Mouse (Mus musculus): ENCODE measurements around the gene Trpc4ap.

Gene Trpc4ap

DNA sequence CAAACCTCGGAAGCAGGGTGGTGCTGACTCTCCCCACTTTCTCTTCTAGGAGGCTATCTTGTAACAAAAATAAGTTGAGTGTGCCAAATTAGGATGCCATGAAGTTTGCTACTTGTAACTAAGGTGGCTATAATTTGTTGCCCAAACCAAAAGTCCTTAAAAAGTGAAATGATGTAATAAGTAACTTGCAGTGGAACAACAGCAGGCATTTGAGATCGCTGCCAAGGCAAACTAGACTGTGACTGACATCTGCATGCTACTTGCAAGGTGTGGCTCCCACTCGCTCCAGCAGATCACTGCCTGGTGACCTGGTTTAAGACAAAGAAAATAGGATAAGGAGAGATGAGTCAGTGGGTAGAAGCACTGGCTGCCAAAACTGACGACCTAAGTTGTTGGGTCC is 952 bp upstream of the Trpc4ap start:
- DNase-seq (ENCODE audit: low spot score in 2 of 2) = no peak

- no peak for DNase-seq (ENCODE audit: low spot score in 2 of 2)
Measured at GRCm38 (mm10) chr2:155691336-155691722, 855 bp downstream of the Trpc4ap start.

DNA sequence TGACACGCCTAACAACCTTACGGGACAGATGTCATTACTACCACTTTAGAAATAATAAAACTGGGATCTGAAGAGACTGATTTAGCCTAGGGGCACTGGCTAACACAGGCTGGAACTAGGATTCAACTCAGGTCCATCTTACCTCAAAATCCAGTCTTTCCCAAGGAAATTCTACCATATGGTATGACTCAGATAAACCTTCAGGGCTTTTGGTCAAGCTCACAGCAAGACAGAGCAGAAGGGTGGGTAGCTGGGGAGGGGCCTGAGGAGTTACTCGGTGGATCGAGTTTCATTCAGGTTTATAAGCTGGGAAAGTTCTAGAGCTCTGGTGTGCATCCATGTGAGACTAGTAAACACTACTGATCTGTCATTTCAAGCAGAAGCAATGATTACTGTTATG is 3.0 kb downstream of the Trpc4ap start:
- no peak for DNase-seq (ENCODE audit: low spot score in 2 of 2)

GRCm38 (mm10) chr2:155687746-155688145 is 4.4 kb downstream of the Trpc4ap start:
- DNase-seq (ENCODE audit: low spot score in 2 of 2) = no peak

DNA sequence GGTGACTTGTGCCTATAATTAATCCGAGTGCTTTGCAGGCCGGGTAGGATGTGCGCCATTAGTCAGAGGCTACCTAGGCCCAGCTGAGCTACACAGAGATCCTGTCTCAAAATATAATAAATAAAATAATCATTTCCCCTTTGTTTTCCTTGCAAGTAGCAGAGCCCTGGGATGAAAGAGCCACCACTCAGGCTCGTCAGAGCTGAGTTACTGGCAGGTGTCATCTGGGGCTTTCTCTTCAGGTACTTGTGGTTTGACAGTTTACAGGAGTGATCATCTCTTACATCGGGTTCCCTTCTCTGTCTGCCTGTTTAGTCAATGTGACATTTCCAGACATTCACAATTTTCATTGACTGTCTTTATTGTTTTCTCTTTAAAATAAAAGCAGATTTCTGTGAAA is 5.6 kb downstream of the Trpc4ap start:
- no peak for DNase-seq (ENCODE audit: low spot score in 2 of 2)

DNA sequence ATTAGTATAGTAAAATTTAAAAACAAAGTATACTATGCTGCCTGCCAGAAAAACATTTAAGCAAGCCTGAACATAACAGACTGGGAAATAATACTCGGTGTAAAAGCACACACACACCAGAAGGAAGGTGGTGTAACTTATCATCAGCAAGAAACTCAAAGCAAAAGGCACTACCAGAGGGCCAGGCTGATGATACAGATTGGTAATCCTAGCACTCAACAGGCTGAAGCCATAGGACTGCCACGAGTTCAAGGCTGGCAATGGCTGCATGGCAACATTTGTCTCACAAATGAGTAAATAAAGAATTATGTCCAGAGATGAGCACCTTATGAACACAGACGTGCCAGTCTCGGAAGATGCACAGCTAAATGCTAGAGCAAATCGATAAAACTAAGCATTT is 8.4 kb downstream of the Trpc4ap start:
- DNase-seq (ENCODE audit: low spot score in 2 of 2) = no peak

DNA sequence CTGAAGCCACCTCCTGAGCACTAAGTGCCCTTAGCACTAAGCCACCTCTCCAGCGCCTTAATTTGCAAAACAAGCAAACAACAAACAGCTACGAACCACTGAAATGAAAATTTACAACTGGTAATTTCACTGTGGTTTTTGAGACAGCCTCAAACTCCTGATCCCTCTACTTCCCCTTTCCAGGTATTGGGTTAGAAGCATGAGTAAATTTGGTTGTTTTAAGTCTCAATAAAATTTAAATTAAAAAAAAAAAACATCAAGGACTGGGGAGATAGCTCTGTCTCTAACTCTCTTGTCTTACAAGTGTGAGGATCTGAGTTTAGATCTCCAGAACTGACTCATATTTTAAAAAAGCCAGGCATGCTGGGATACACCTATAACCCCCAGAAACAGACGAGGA is 9.0 kb downstream of the Trpc4ap start:
- no peak for DNase-seq (ENCODE audit: low spot score in 2 of 2)

DNA sequence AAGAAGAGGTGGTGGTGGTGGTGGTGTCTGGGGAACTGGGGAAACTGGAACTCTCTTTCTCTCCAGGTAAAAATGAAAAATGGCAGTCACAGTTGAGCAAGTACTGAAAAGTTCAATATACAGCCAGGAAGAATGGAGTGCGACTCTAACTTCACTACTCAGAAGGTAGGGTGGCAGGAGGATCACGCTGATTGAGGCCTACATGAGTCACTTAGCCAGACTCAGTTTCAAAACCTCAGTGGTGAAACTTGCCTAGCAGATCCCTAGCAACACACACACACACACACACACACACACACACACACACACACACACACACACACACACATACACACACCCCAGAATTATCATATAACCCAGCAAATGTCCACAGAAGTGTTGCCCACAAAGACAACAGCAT is 10.3 kb downstream of the Trpc4ap start:
- no peak for DNase-seq (ENCODE audit: low spot score in 2 of 2)

DNA sequence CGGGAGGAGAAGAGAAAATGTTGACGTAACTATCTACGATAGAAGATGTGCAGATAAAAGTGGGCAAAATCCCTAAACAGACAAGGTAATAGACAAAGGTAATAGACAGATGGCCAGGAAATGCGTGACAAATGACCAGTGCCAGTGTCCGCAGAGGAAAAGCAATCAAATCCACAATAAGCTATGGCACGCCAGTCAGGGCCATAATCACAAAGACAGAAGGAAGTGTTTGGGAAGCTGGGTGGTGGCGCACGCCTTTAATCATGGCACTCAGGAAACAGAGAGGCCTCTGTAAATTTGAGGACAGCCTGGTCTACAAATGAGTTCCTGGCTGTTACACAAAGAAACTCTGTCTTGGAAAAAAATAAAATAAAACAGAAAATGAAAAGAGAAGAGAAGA is 11.0 kb downstream of the Trpc4ap start:
- no peak for DNase-seq (ENCODE audit: low spot score in 2 of 2)

GRCm38 (mm10) chr2:155680591-155680990 is 11.6 kb downstream of the Trpc4ap start:
- no peak for DNase-seq (ENCODE audit: low spot score in 2 of 2)

GRCm38 (mm10) chr2:155679586-155680110 is 12.5 kb downstream of the Trpc4ap start:
- DNase-seq (ENCODE audit: low spot score in 2 of 2) = no peak

DNA sequence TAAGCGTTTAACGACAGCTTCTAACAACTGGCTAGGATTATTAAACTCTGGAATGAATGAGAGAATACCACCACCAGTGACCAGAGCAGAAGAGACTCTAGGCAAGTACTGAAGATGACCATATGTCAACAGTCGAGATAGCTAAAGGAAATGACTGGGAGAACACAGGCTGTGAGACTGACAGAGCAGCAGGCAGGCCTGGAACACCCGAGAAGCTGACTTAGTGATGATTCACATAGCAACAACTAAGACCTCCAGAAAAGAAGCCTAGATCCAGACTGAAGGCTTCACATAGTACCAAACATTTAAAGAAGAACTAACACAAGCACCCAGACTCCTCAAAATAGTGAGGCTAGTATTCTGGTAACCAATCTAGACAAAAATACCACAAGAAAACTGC is 17.1 kb downstream of the Trpc4ap start:
- no peak for DNase-seq (ENCODE audit: low spot score in 2 of 2)

- DNase-seq (ENCODE audit: low spot score in 2 of 2) = peak in 1 of 2 experiments; percentile 71
Measured at GRCm38 (mm10) chr2:155673546-155673945, 18.6 kb downstream of the Trpc4ap start.

- no peak for DNase-seq (ENCODE audit: low spot score in 2 of 2)
Measured at GRCm38 (mm10) chr2:155671236-155671635, 20.9 kb downstream of the Trpc4ap start.

DNA sequence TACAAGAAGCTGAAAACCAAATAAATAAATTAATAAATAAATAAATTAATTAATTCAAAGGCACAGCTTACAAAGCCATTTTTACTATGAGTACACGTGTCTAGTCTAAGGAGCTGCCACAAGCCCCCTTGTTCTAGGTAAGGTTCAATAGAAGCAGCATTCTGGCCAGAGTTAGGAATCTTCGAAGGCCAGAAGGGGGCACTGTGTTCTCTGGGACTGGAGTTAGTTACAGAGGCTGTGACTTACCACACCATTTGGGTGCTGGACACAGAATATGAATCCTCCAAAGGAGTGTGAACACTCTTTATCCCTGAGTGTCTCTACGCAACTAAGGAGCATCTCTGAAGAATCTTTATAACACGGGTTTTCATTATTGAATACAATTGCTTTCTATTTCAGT is 23.7 kb downstream of the Trpc4ap start:
- DNase-seq (ENCODE audit: low spot score in 2 of 2) = no peak

- no peak for DNase-seq (ENCODE audit: low spot score in 2 of 2)
Measured at GRCm38 (mm10) chr2:155667881-155668280, 24.3 kb downstream of the Trpc4ap start.

DNA sequence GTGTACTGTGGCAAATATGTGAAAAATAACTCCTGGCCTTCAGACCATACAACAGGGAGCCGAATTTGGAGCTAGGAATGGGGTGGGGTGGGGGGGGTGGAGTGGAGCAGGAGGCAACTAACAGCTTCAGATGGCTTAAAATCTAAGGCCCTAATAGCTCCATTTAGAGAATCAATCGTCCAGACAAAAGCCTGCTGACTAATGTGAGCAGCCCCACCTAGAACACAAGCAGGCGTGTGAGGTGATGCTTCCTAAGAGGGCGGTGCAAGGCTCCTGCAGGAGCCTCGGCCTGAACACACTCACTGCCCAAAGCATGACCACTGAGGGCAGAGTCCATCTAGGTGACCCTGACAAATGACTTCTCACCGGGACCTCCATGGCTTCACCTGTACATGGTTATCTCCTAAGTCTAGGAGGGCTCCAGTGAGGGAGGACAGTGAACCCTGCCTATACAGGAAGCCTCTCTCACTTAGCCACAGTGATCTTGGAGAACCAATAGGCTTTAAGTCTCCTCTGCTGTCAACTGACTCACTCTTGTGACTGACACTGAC is 28.2 kb downstream of the Trpc4ap start:
- DNase-seq (ENCODE audit: low spot score in 2 of 2) = no peak

GRCm38 (mm10) chr2:155663097-155663496 is 29.1 kb downstream of the Trpc4ap start:
- no peak for DNase-seq (ENCODE audit: low spot score in 2 of 2)

DNA sequence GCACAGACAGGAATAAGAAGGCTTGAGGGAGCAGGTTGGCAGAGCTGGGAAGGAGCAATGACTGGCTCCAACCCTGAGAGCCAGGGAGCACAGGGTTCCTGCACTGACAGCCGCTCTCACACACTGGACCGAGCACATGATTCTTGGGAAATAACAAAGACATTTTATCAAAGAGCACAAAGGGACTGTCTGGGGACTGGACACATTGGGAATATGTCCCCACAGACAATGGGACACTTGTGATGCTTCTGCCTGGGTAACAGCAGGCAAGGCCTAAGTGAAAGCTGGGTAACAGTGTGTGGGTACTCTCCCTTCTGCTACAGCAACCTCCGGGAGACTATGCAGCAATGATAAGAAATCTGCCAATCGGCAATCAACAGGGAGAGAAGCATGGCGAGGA is 29.8 kb downstream of the Trpc4ap start:
- no peak for DNase-seq (ENCODE audit: low spot score in 2 of 2)

GRCm38 (mm10) chr2:155655759-155656372 is 36.3 kb downstream of the Trpc4ap start:
- DNase-seq (ENCODE audit: low spot score in 2 of 2) = no peak

GRCm38 (mm10) chr2:155652618-155653017 is 39.6 kb downstream of the Trpc4ap start:
- no peak for DNase-seq (ENCODE audit: low spot score in 2 of 2)

DNA sequence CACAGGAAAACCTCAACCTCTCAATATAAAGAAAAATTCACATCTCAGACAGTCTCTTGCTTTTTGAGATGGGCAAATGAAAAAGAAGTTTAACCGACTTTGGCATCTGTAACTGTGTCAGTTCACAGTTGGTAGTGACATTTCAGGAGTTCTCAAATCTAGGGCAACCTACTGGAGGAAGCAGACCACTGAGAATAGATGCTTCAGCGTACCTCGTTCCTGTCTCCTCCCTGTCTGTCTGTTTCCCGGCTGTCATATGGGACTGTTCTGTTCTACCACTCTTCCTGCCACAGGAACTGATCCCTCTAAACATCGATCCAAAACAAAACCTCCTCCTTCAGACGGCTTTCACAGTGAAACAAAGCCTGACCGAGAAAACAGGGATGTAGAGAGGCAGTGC is 46.4 kb downstream of the Trpc4ap start:
- DNase-seq (ENCODE audit: low spot score in 2 of 2) = no peak

GRCm38 (mm10) chr2:155641540-155642472 is 50.4 kb downstream of the Trpc4ap start:
- DNase-seq (ENCODE audit: low spot score in 2 of 2) = no peak

Measured in urinary bladder, postnatal 4 days (tissue).